24 mouse cellular contexts compared by ENCODE assay signal in genomic region chr13:45851156-45851555, GRCm38 (mm10).
DNase-seq lines count a peak whose midpoint lies in the region; ATAC-seq and TF ChIP-seq lines count a peak whose summit lies in the region.
"Had no signal": no experiment of that assay in that cellular context is flagged by ENCODE, and none has a peak within 500 bp of the region (broad histone marks: within the 10 kb centered on the region; RNA-seq: fewer than 3 reads in every experiment).

No protein-coding gene starts in this region.

- H3K4me2 ChIP-seq in heart, embryonic 11.5 days, result no peak overlapping the region
- H3K4me2 ChIP-seq in heart, embryonic 12.5 days, result no peak overlapping the region
- H3K4me2 ChIP-seq in liver, embryonic 11.5 days, result no peak overlapping the region
- no peak overlapping the region for H3K4me2 ChIP-seq in liver, postnatal 0 days (ENCODE audit: low read depth, low read length)
- no peak overlapping the region for H3K4me2 ChIP-seq in liver, embryonic 12.5 days
- no peak overlapping the region for H3K4me2 ChIP-seq in liver, embryonic 16.5 days (ENCODE audit: low read depth, low read length)
- H3K4me2 ChIP-seq: forebrain, embryonic 13.5 days; heart, embryonic 15.5 days; hindbrain, embryonic 13.5 days had no signal

- H3K9ac ChIP-seq in heart, embryonic 11.5 days (ENCODE audit: low read depth, low read length), result no peak overlapping the region
- H3K9ac ChIP-seq in heart, embryonic 12.5 days, result no peak overlapping the region
- no peak overlapping the region for H3K9ac ChIP-seq in liver, embryonic 11.5 days (ENCODE audit: low read depth, low read length)
- no peak overlapping the region for H3K9ac ChIP-seq in liver, postnatal 0 days (replicated peaks)
- H3K9ac ChIP-seq in liver, embryonic 12.5 days, result no peak overlapping the region
- H3K9ac ChIP-seq in liver, embryonic 16.5 days (ENCODE audit: low read depth, low read length), result no peak overlapping the region
- H3K9ac ChIP-seq: forebrain, embryonic 13.5 days; heart, embryonic 15.5 days; hindbrain, embryonic 13.5 days had no signal

- no peak for TF ChIP-seq EP300 in liver, postnatal 0 days (IDR thresholded peaks at IDR 0.05; ENCODE audit: low read depth)

- peaks cover 14% of the 10 kb centered on the region for H3K4me1 ChIP-seq in heart, embryonic 11.5 days (ENCODE audit: control insufficient read depth, insufficient read depth, low read length)
- peaks cover 22% of the 10 kb centered on the region for H3K4me1 ChIP-seq in heart, embryonic 12.5 days (replicated peaks)
- H3K4me1 ChIP-seq in liver, embryonic 11.5 days (replicated peaks; ENCODE audit: control insufficient read depth, insufficient read depth, low read length), result peaks cover 47% of the 10 kb centered on the region
- H3K4me1 ChIP-seq in liver, postnatal 0 days (ENCODE audit: insufficient read depth), result peaks cover 42% of the 10 kb centered on the region
- H3K4me1 ChIP-seq in liver, embryonic 12.5 days, result peaks cover 82% of the 10 kb centered on the region
- peaks cover 51% of the 10 kb centered on the region for H3K4me1 ChIP-seq in liver, embryonic 16.5 days (ENCODE audit: control insufficient read depth, low read depth, low read length)
- H3K4me1 ChIP-seq in thymus, adult 2 months (replicated peaks; ENCODE audit: control insufficient read depth, insufficient read depth, low read length), result peaks cover 11% of the 10 kb centered on the region
- H3K4me1 ChIP-seq: forebrain, embryonic 10.5 days; forebrain, embryonic 13.5 days had no signal

- H3K27ac ChIP-seq in heart, embryonic 11.5 days (ENCODE audit: low read depth, low read length), result peak overlapping the region; percentile 15; the same call in 1 of the 2 replicates
- H3K27ac ChIP-seq in heart, embryonic 12.5 days (ENCODE audit: poor library complexity, severe bottlenecking), result no peak overlapping the region
- peak overlapping the region; percentile 92 for H3K27ac ChIP-seq in liver, embryonic 11.5 days (ENCODE audit: low read depth, low read length)
- no peak overlapping the region for H3K27ac ChIP-seq in liver, postnatal 0 days (ENCODE audit: low read depth)
- peak overlapping the region; percentile 27; the same call in 1 of the 2 replicates for H3K27ac ChIP-seq in liver, embryonic 12.5 days
- H3K27ac ChIP-seq in liver, embryonic 16.5 days (ENCODE audit: low read length), result peak overlapping the region; percentile 90; the same call in 1 of the 2 replicates
- H3K27ac ChIP-seq in thymus, adult 2 months (ENCODE audit: control insufficient read depth, insufficient read depth, low read length), result no peak overlapping the region
- H3K27ac ChIP-seq: forebrain, embryonic 10.5 days; forebrain, embryonic 13.5 days; heart, embryonic 15.5 days; hindbrain, embryonic 10.5 days; hindbrain, embryonic 13.5 days had no signal

- no peaks in the 10 kb centered on the region for H3K36me3 ChIP-seq in heart, embryonic 11.5 days (ENCODE audit: control insufficient read depth, insufficient read depth, low read length)
- H3K36me3 ChIP-seq in heart, embryonic 12.5 days, result no peaks in the 10 kb centered on the region
- no peaks in the 10 kb centered on the region for H3K36me3 ChIP-seq in liver, embryonic 11.5 days (ENCODE audit: control insufficient read depth, insufficient read depth, low read length)
- no peaks in the 10 kb centered on the region; the same call in 1 of the 2 replicates for H3K36me3 ChIP-seq in liver, postnatal 0 days (replicated peaks; ENCODE audit: insufficient read depth, low read length)
- H3K36me3 ChIP-seq in liver, embryonic 12.5 days, result no peaks in the 10 kb centered on the region
- H3K36me3 ChIP-seq in liver, embryonic 16.5 days (ENCODE audit: control insufficient read depth, insufficient read depth), result no peaks in the 10 kb centered on the region
- no peaks in the 10 kb centered on the region for H3K36me3 ChIP-seq in thymus, adult 2 months (ENCODE audit: control insufficient read depth, insufficient read depth, low read length)
- H3K36me3 ChIP-seq: forebrain, embryonic 10.5 days; heart, embryonic 15.5 days; hindbrain, embryonic 10.5 days; hindbrain, embryonic 13.5 days had no signal

- WGBS in heart, embryonic 11.5 days (ENCODE audit: insufficient replicate concordance), result 86% methylated on average over 4 of the region's 4 CpGs
- 87% methylated on average over 4 of the region's 4 CpGs for WGBS in heart, embryonic 12.5 days
- 84% methylated on average over 4 of the region's 4 CpGs for WGBS in liver, embryonic 11.5 days
- WGBS in liver, postnatal 0 days (ENCODE audit: insufficient replicate concordance), result 78% methylated on average over 4 of the region's 4 CpGs
- WGBS in liver, embryonic 12.5 days (ENCODE audit: insufficient replicate concordance), result 86% methylated on average over 4 of the region's 4 CpGs
- 69% methylated on average over 4 of the region's 4 CpGs for WGBS in liver, embryonic 16.5 days (ENCODE audit: insufficient replicate concordance)
- 95% methylated on average over 4 of the region's 4 CpGs for WGBS in thymus, adult 2 months

- no peaks in the 10 kb centered on the region for H3K9me3 ChIP-seq in heart, embryonic 11.5 days (replicated peaks; ENCODE audit: control insufficient read depth, low read length)
- H3K9me3 ChIP-seq in heart, embryonic 12.5 days (replicated peaks), result no peaks in the 10 kb centered on the region
- no peaks in the 10 kb centered on the region for H3K9me3 ChIP-seq in liver, embryonic 11.5 days (ENCODE audit: control insufficient read depth, low read length)
- H3K9me3 ChIP-seq in liver, postnatal 0 days (ENCODE audit: low read length), result no peaks in the 10 kb centered on the region
- no peaks in the 10 kb centered on the region for H3K9me3 ChIP-seq in liver, embryonic 12.5 days (replicated peaks)
- no peaks in the 10 kb centered on the region for H3K9me3 ChIP-seq in liver, embryonic 16.5 days (replicated peaks; ENCODE audit: control insufficient read depth, low read length)
- H3K9me3 ChIP-seq: forebrain, embryonic 10.5 days; forebrain, embryonic 13.5 days; heart, embryonic 15.5 days; hindbrain, embryonic 10.5 days; hindbrain, embryonic 13.5 days had no signal

- no peak for DNase-seq in liver, embryonic 11.5 days (ENCODE audit: low spot score)
- no peak for DNase-seq in liver, postnatal 0 days
- DNase-seq in embryo, embryonic 10 days (ENCODE audit: low spot score), result no peak
- DNase-seq in thymus, adult 2 months, result no peak
- DNase-seq: adrenal gland, adult 2 months; adrenal gland, postnatal 14 days; cerebellum, adult 11-12 months; cerebellum, adult 8-10 months; cerebellum, postnatal 10 days; cerebellum, postnatal 36 days; gastrocnemius, postnatal 25 days; heart, postnatal 10 days; heart, postnatal 36 days had no signal

- no peak for TF ChIP-seq POLR2A in thymus, adult 2 months (IDR thresholded peaks at IDR 0.05; ENCODE audit: control insufficient read depth, extremely low read depth, insufficient read depth, low read length, poor library complexity)

- no peak overlapping the region for H3K4me3 ChIP-seq in heart, embryonic 11.5 days (ENCODE audit: low read depth, low read length)
- H3K4me3 ChIP-seq in heart, embryonic 12.5 days, result no peak overlapping the region
- H3K4me3 ChIP-seq in liver, embryonic 11.5 days (ENCODE audit: low read depth, low read length), result no peak overlapping the region
- H3K4me3 ChIP-seq in liver, postnatal 0 days (ENCODE audit: low read depth, low read length), result no peak overlapping the region
- no peak overlapping the region for H3K4me3 ChIP-seq in liver, embryonic 12.5 days
- no peak overlapping the region for H3K4me3 ChIP-seq in liver, embryonic 16.5 days (ENCODE audit: low read depth, low read length)
- H3K4me3 ChIP-seq in thymus, adult 2 months (ENCODE audit: control insufficient read depth, insufficient read depth, low read length), result no peak overlapping the region
- H3K4me3 ChIP-seq: forebrain, embryonic 10.5 days; forebrain, embryonic 13.5 days; heart, embryonic 15.5 days; hindbrain, embryonic 10.5 days; hindbrain, embryonic 13.5 days had no signal

- no peaks in the 10 kb centered on the region for H3K27me3 ChIP-seq in heart, embryonic 11.5 days (ENCODE audit: control insufficient read depth, insufficient read depth, low read length)
- H3K27me3 ChIP-seq in heart, embryonic 12.5 days (replicated peaks), result no peaks in the 10 kb centered on the region
- H3K27me3 ChIP-seq in liver, embryonic 11.5 days (replicated peaks; ENCODE audit: control insufficient read depth, insufficient read depth, low read length), result no peaks in the 10 kb centered on the region
- H3K27me3 ChIP-seq in liver, postnatal 0 days (ENCODE audit: insufficient read depth, low read length), result no peaks in the 10 kb centered on the region
- no peaks in the 10 kb centered on the region for H3K27me3 ChIP-seq in liver, embryonic 12.5 days (replicated peaks)
- H3K27me3 ChIP-seq in liver, embryonic 16.5 days (ENCODE audit: control insufficient read depth, insufficient read depth, low read depth, low read length), result no peaks in the 10 kb centered on the region
- H3K27me3 ChIP-seq in thymus, adult 2 months (ENCODE audit: control insufficient read depth, insufficient read depth, low read length), result no peaks in the 10 kb centered on the region
- H3K27me3 ChIP-seq: forebrain, embryonic 13.5 days; heart, embryonic 15.5 days; hindbrain, embryonic 13.5 days had no signal

- TF ChIP-seq CTCF in liver, postnatal 0 days (IDR thresholded peaks at IDR 0.05; ENCODE audit: low read depth), result no peak
- no peak for TF ChIP-seq CTCF in thymus, adult 2 months (IDR thresholded peaks at IDR 0.05; ENCODE audit: borderline replicate concordance, control insufficient read depth, extremely low read depth, insufficient read depth, low read length, poor library complexity)

- no peak for ATAC-seq in heart, embryonic 11.5 days (replicated peaks; ENCODE audit: insufficient number of reproducible peaks, low FRiP score, low TSS enrichment)
- ATAC-seq in heart, embryonic 12.5 days (ENCODE audit: insufficient number of reproducible peaks, low FRiP score), result no peak
- no peak for ATAC-seq in liver, embryonic 11.5 days (replicated peaks; ENCODE audit: low FRiP score)
- ATAC-seq in liver, postnatal 0 days, result no peak
- no peak for ATAC-seq in liver, embryonic 12.5 days
- ATAC-seq in liver, embryonic 16.5 days (ENCODE audit: low read depth), result no peak
- ATAC-seq: forebrain, embryonic 13.5 days; forebrain, embryonic 16.5 days; hindbrain, embryonic 16.5 days had no signal

Comparison
In these comparisons a context has a peak if more than half of its experiments do, and no peak if none do; other contexts are left out.
1. H3K27ac ChIP-seq: peak in heart, embryonic 11.5 days (single experiment), liver, embryonic 11.5 days (single experiment), liver, embryonic 12.5 days (single experiment) and liver, embryonic 16.5 days (single experiment); none in heart, embryonic 12.5 days (single experiment), liver, postnatal 0 days (single experiment) and thymus, adult 2 months (single experiment).